Mouse (Mus musculus) stomach, embryonic 15.5 days (tissue): Measurements from ENCODE around the gene Atp5h. TPM values are rescaled to one million over a fixed set of nuclear protein-coding genes. Genes with fewer than 3 reads are reported as not detected.

ENCODE experiments used
- ATAC-seq: fragments of 200-750 bp; cut with Nextera tagmentation; 2 replicates; pipeline ENCODE4 v1.8.0; 2017; ENCODE audit warnings: low read depth, moderate number of reproducible peaks, moderate TSS enrichment; ENCODE audit not compliant: insufficient read depth, low FRiP score
- H3K27ac ChIP-seq: fragments of 300-500 bp; sonication (generic); 2 replicates; pipeline ENCODE4 v1.5.1; 2015; ENCODE audit warnings: mild to moderate bottlenecking, inconsistent platforms
- H3K27me3 ChIP-seq: fragments of 300-500 bp; sonication (generic); replicated peaks from 2 replicates; pipeline ENCODE4 v1.6.1; 2015; ENCODE audit warnings: inconsistent platforms
- H3K36me3 ChIP-seq: fragments of 300-500 bp; sonication (generic); 2 replicates; pipeline ENCODE4 v1.6.1; 2015; ENCODE audit warnings: inconsistent platforms
- H3K4me1 ChIP-seq: fragments of 300-500 bp; sonication (generic); 2 replicates; pipeline ENCODE4 v1.6.1; 2015; ENCODE audit warnings: inconsistent platforms
- H3K4me2 ChIP-seq: fragments of 300-500 bp; sonication (generic); 2 replicates; pipeline ENCODE4 v1.6.1; 2015; ENCODE audit warnings: mild to moderate bottlenecking, inconsistent platforms
- H3K4me3 ChIP-seq: fragments of 300-500 bp; sonication (generic); replicated peaks from 2 replicates; pipeline ENCODE4 v1.5.1; 2015; ENCODE audit warnings: inconsistent platforms
- H3K9ac ChIP-seq: fragments of 300-500 bp; sonication (generic); 2 replicates; pipeline ENCODE4 v1.6.1; 2015; ENCODE audit warnings: inconsistent platforms
- H3K9me3 ChIP-seq: fragments of 300-500 bp; sonication (generic); 2 replicates; pipeline ENCODE4 v1.6.1; 2016; ENCODE audit warnings: inconsistent platforms
- WGBS: fragments of 180-500 bp; shearing (Covaris S2); methylation state at CpG from one replicate; pipeline ENCODE4 v1.1.7; 2015; 5-methylcytosine and 5-hydroxymethylcytosine counted together
- microRNA-seq: library from miRNA; unstranded; fragments of <30 nt; microRNA quantifications from one replicate; pipeline ENCODE4, GENCODE M21; 2016
- polyA plus RNA-seq: library from polyadenylated mRNA; unstranded; fragments of >200 nt; fragmentation: Nextera tagmentation; extraction: Ambion mirVana; gene quantifications from 2 replicates; pipeline ENCODE4 v1.2.1, GENCODE M21; 2015

Atp5h gene
- polyA plus RNA-seq, 1 experiment from 2014 or later, result 824 TPM

- Histone ChIP-seq H3K36me3 (no peaks in the 10 kb centered on the region), H3K27me3 (peaks cover 10% of the 10 kb centered on the region), H3K27ac (no peak overlapping the region), H3K9me3 (no peaks in the 10 kb centered on the region), H3K4me3 (peak overlapping the region; percentile 37), H3K4me2 (peak overlapping the region; percentile 83), H3K9ac (no peak overlapping the region; the same call in 1 of the 2 replicates), H3K4me1 (peaks cover 12% of the 10 kb centered on the region)
- no peak for ATAC-seq
- WGBS, result 4% methylated on average over 30 of the region's 30 CpGs
Measured at GRCm38 (mm10) chr11:115373805-115374694, 45.7 kb downstream of the Atp5h start.

- no peaks in the 10 kb centered on the region for H3K36me3 ChIP-seq
- ATAC-seq, result no peak
- H3K4me1 ChIP-seq, result peaks cover 12% of the 10 kb centered on the region
- no peak overlapping the region for H3K4me2 ChIP-seq
- no peak overlapping the region for H3K9ac ChIP-seq
- no peak overlapping the region for H3K4me3 ChIP-seq
- no peaks in the 10 kb centered on the region for H3K9me3 ChIP-seq
- 42% methylated on average over 2 of the region's 2 CpGs for WGBS
- no peak overlapping the region for H3K27ac ChIP-seq
- peaks cover 10% of the 10 kb centered on the region for H3K27me3 ChIP-seq
Measured at GRCm38 (mm10) chr11:115372737-115373136, 47.0 kb downstream of the Atp5h start.

DNA sequence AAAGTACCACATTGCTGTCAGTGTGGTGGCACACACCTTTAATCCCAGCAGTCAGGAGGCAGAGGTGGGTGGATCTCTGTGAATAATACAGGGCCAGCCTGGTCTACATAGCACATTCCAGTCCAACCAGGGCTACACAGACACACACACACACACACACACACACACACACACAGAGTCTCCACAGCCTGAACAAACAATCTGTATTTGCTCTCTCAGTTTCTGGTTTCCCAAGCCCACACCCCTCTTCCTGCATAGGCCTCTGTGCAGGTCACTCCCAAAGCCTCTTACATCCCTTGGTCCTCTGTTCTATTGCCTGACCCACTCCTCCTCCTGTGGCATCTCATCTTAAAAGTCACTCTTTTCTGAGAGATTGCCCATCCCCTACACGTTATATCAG lies 47.7 kb downstream of the Atp5h start:
- Histone ChIP-seq H3K9ac (no peak overlapping the region), H3K27me3 (peaks cover 17% of the 10 kb centered on the region), H3K4me3 (no peak overlapping the region), H3K27ac (no peak overlapping the region), H3K9me3 (no peaks in the 10 kb centered on the region), H3K4me2 (no peak overlapping the region), H3K36me3 (no peaks in the 10 kb centered on the region), H3K4me1 (peaks cover 17% of the 10 kb centered on the region)
- WGBS, result 48% methylated on average over 1 of the region's 1 CpGs
- ATAC-seq, result no peak

- Histone ChIP-seq H3K4me2 (no peak overlapping the region), H3K27me3 (peaks cover 20% of the 10 kb centered on the region), H3K4me1 (peaks cover 21% of the 10 kb centered on the region), H3K9me3 (no peaks in the 10 kb centered on the region), H3K4me3 (no peak overlapping the region), H3K27ac (no peak overlapping the region), H3K36me3 (no peaks in the 10 kb centered on the region), H3K9ac (no peak overlapping the region)
- WGBS, result 52% methylated on average over 8 of the region's 8 CpGs
- no peak for ATAC-seq
Measured at GRCm38 (mm10) chr11:115371354-115371753, 48.4 kb downstream of the Atp5h start.

DNA sequence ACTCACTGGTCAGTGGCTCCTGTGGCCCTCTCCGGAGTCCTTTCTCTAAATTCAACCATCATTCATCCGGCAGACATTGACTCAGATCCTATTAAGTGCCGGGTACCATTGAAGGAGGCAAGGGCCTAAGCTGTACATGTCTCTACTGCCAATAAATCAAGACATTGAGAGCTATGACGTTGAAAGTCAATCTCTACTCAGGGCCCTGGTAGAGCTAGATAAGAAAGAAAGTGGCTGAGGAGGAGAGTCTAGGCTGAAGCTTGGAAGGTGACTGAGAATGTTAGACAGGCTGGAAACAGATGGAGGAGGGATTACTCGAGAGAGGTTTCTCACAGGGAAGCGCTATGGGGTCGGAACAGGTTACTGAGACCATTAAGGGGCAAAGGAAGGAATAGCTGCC lies 49.4 kb downstream of the Atp5h start:
- Histone ChIP-seq H3K4me2 (no peak overlapping the region), H3K9me3 (no peaks in the 10 kb centered on the region), H3K36me3 (no peaks in the 10 kb centered on the region), H3K9ac (no peak overlapping the region), H3K27ac (no peak overlapping the region), H3K27me3 (peaks cover 20% of the 10 kb centered on the region), H3K4me1 (peaks cover 26% of the 10 kb centered on the region), H3K4me3 (no peak overlapping the region)
- ATAC-seq, result no peak
- 51% methylated on average over 7 of the region's 7 CpGs for WGBS

- WGBS, result under 1% methylated on average over 30 of the region's 39 CpGs
- Histone ChIP-seq H3K27me3 (peaks cover 10% of the 10 kb centered on the region), H3K36me3 (no peaks in the 10 kb centered on the region), H3K4me2 (peak within 1 kb of the TSS; percentile 73), H3K27ac (peak within 1 kb of the TSS; percentile 52), H3K9ac (peak within 1 kb of the TSS; percentile 49; the same call in 1 of the 2 replicates), H3K4me1 (peaks cover 15% of the 10 kb centered on the region), H3K9me3 (no peaks in the 10 kb centered on the region), H3K4me3 (peak within 1 kb of the TSS; percentile 53)
- peak; percentile 79 for ATAC-seq
Measured at GRCm38 (mm10) chr11:115367395-115367944, 52.3 kb downstream of the Atp5h start, which contains the start of gene Hid1. TSS of gene Hid1 (minus strand) at chr11:115367756.

DNA sequence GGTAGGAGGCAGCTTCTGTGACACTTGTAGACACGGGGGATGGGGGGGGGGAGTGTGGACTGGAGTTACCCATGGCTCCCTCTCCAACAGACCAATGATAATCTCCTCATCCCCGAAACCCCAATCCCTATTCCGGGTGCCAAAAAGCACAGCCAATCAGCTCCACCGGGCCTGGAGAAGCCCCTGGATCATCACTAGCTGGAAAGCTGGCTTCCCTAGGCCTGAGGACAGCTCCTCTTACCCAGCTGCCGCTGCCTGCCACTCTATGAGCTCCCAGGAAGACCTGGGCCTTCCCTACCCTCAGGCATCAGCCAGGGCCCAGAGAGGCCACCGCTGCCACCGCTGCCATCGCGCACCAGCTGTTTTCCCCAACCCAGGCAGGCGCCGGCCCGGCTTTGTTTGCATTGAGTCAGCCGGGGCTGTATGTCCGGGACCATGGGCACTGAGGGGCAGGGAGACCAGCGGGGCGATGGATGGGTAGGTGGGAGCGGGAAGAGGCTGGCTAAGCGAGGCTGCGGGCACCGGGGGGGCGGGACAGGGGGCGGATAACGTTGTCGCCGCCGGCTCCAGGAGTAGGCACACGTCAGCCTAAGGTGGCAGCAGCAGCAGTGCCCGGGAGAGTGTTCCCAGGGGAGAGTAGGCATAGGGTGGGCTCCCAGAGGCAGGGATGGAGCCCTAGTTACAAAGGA lies 52.9 kb downstream of the Atp5h start:
- ATAC-seq, result no peak
- 5% methylated on average over 28 of the region's 28 CpGs for WGBS
- H3K4me3 ChIP-seq, result peak overlapping the region; percentile 53

DNA sequence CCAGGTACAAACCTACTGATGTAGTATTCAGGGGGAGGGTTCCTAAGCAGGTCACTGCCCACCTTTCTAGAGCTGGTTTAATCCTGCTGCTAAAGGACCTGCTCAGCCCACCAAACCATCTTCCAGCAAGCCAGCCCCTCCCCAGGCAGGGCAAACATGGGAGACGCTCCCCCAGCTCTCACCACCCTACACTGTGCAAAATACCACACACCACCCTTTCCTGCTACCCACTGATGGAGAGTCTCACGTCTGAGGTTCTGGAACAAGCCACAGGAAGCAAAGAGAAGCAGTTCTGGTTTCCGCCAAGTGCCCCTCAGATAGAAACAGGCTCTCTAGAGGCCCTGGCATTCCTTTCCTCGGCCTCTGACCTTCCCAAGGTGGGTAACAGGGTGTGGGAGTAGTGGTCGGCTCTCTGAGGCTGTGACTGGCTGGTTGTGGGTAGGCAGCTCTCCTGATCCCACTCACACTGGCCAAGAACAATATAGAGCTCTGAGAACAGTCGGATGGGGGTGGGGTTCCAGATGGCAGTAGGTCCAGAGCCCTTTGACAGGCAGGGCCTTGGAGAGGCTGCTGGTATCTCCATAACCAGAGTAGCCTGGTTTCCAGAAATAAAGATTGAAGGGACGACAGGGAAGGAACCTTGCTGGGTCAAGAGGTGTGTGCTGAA lies 53.6 kb downstream of the Atp5h start:
- H3K9ac ChIP-seq, result no peak overlapping the region
- no peak for ATAC-seq
- H3K4me2 ChIP-seq, result peak overlapping the region; percentile 73
- peaks cover 10% of the 10 kb centered on the region for H3K27me3 ChIP-seq
- H3K9me3 ChIP-seq, result no peaks in the 10 kb centered on the region
- H3K36me3 ChIP-seq, result no peaks in the 10 kb centered on the region
- 29% methylated on average over 7 of the region's 7 CpGs for WGBS
- H3K4me3 ChIP-seq, result peak overlapping the region; percentile 53
- H3K4me1 ChIP-seq, result peaks cover 15% of the 10 kb centered on the region
- no peak overlapping the region; the same call in 1 of the 2 replicates for H3K27ac ChIP-seq

More for the DNA sequence above, 52.9 kb downstream of the Atp5h start:
- Histone ChIP-seq H3K27ac (peak overlapping the region; percentile 52), H3K27me3 (peaks cover 10% of the 10 kb centered on the region), H3K9me3 (no peaks in the 10 kb centered on the region), H3K9ac (peak overlapping the region; percentile 49; the same call in 1 of the 2 replicates), H3K36me3 (no peaks in the 10 kb centered on the region), H3K4me2 (peak overlapping the region; percentile 73), H3K4me1 (peaks cover 15% of the 10 kb centered on the region)

Small RNA genes lying within 50 kb of the gene (microRNA-seq; reads per million reads assigned to microRNA genes)
- not detected for gene Mir3968

Other genes with a start within 250 kb of the Atp5h start
- 9.3 and 11.5 TPM in 2 replicates for gene Tmem104, start 232.5 kb downstream of the Atp5h start, polyA plus RNA-seq
- 23.2 and 24.0 TPM in 2 replicates for gene Nat9, start 232.1 kb downstream of the Atp5h start, polyA plus RNA-seq
- 0.10 and 0.12 TPM in 2 replicates for gene Grin2c, start 152.7 kb downstream of the Atp5h start, polyA plus RNA-seq
- gene Fdxr, start 142.9 kb downstream of the Atp5h start, polyA plus RNA-seq, result 16.6 and 17.8 TPM in 2 replicates
- gene Fads6, start 122.3 kb downstream of the Atp5h start, polyA plus RNA-seq, result 2.0 TPM in 2 replicates
- 0.46 and 0.90 TPM in 2 replicates for gene Otop2, start 112.8 kb downstream of the Atp5h start, polyA plus RNA-seq
- gene Ush1g, start 97.9 kb downstream of the Atp5h start, polyA plus RNA-seq, result 0.26 and 0.35 TPM in 2 replicates
- 2.4 and 2.7 TPM in 2 replicates for gene Otop3, start 85.2 kb downstream of the Atp5h start, polyA plus RNA-seq
- 32.9 and 41.0 TPM in 2 replicates for gene Hid1, start 52.2 kb downstream of the Atp5h start, polyA plus RNA-seq
- 10.0 and 10.5 TPM in 2 replicates for gene Cdr2l, start 38.0 kb downstream of the Atp5h start, polyA plus RNA-seq
- gene Mrpl58, start 16.2 kb downstream of the Atp5h start, polyA plus RNA-seq, result 184 and 196 TPM in 2 replicates
- 14.6 and 15.6 TPM in 2 replicates for gene Kctd2, start 166 bp upstream of the Atp5h start, polyA plus RNA-seq
- 0.23 and 0.35 TPM in 2 replicates for gene Trim80, start 20.6 kb upstream of the Atp5h start, polyA plus RNA-seq
- 2.3 and 3.1 TPM in 2 replicates for gene Slc16a5, start 42.5 kb upstream of the Atp5h start, polyA plus RNA-seq
- gene Armc7, start 55.7 kb upstream of the Atp5h start, polyA plus RNA-seq, result 5.5 and 6.8 TPM in 2 replicates
- 115 and 123 TPM in 2 replicates for gene Nt5c, start 71.9 kb upstream of the Atp5h start, polyA plus RNA-seq
- gene Jpt1, start 94.4 kb upstream of the Atp5h start, polyA plus RNA-seq, result 472 and 482 TPM in 2 replicates
- 838 and 874 TPM in 2 replicates for gene Sumo2, start 116.3 kb upstream of the Atp5h start, polyA plus RNA-seq
- 159 and 181 TPM in 2 replicates for gene Nup85, start 144.5 kb upstream of the Atp5h start, polyA plus RNA-seq
- gene Mrps7, start 184.0 kb upstream of the Atp5h start, polyA plus RNA-seq, result 81.7 and 92.7 TPM in 2 replicates
- 15.9 and 24.3 TPM in 2 replicates for gene Gga3, start 184.1 kb upstream of the Atp5h start, polyA plus RNA-seq
- 31.9 and 34.4 TPM in 2 replicates for gene Mif4gd, start 193.0 kb upstream of the Atp5h start, polyA plus RNA-seq
- gene Slc25a19, start 208.3 kb upstream of the Atp5h start, polyA plus RNA-seq, result 21.5 and 23.9 TPM in 2 replicates